Mouse (Mus musculus) intestine, postnatal 0 days (tissue): ENCODE results near the gene Gal3st3. TPM values are rescaled to one million over a fixed set of nuclear protein-coding genes. Genes with fewer than 3 reads are reported as not detected.

Source experiments
- ATAC-seq: fragments of 200-750 bp; cut with Nextera tagmentation; 2 replicates; pipeline ENCODE4 v1.8.0; 2017; ENCODE audit warnings: mild to moderate bottlenecking, moderate TSS enrichment, moderate library complexity
- H3K27ac ChIP-seq: fragments of 300-500 bp; sonication (generic); 2 replicates; pipeline ENCODE4 v1.5.1; 2014; ENCODE audit warnings: mild to moderate bottlenecking, low read depth, low read length, moderate library complexity
- H3K27me3 ChIP-seq: fragments of 300-500 bp; sonication (generic); replicated peaks from 2 replicates; pipeline ENCODE4 v1.6.1; 2014; ENCODE audit warnings: low read length, mixed read lengths; ENCODE audit not compliant: control insufficient read depth, insufficient read depth
- H3K36me3 ChIP-seq: fragments of 300-500 bp; sonication (generic); 2 replicates; pipeline ENCODE4 v1.6.1; 2014; ENCODE audit warnings: mild to moderate bottlenecking, moderate library complexity; ENCODE audit not compliant: control insufficient read depth, insufficient read depth
- H3K4me1 ChIP-seq: fragments of 300-500 bp; sonication (generic); replicated peaks from 2 replicates; pipeline ENCODE4 v1.6.1; 2014; ENCODE audit warnings: antibody characterized with exemption, low read length, mixed read lengths; ENCODE audit not compliant: control insufficient read depth, insufficient read depth
- H3K4me2 ChIP-seq: fragments of 300-500 bp; sonication (generic); replicated peaks from 2 replicates; pipeline ENCODE4 v1.6.1; 2014; ENCODE audit warnings: low read depth, mild to moderate bottlenecking, moderate library complexity
- H3K4me3 ChIP-seq: fragments of 300-500 bp; sonication (generic); 2 replicates; pipeline ENCODE4 v1.5.1; 2014; ENCODE audit warnings: low read depth, low read length
- H3K9ac ChIP-seq: fragments of 300-500 bp; sonication (generic); 2 replicates; pipeline ENCODE4 v1.6.1; 2014; ENCODE audit warnings: mild to moderate bottlenecking, low read depth, low read length
- H3K9me3 ChIP-seq: fragments of 300-500 bp; sonication (generic); 2 replicates; pipeline ENCODE4 v1.6.1; 2016; ENCODE audit warnings: mixed run types; ENCODE audit not compliant: control insufficient read depth
- CTCF ChIP-seq: sonication (generic); IDR thresholded peaks from 2 replicates; pipeline ENCODE4 v1.5.1; 2016; ENCODE audit warnings: low read depth, mild to moderate bottlenecking, control low read depth, antibody characterized with exemption, moderate library complexity
- WGBS: fragments of 180-500 bp; shearing (Covaris S2); extraction: QIAGEN DNeasy Blood & Tissue Kit; methylation state at CpG from one replicate; pipeline ENCODE4 v1.1.7; 2014; 5-methylcytosine and 5-hydroxymethylcytosine counted together
- polyA plus RNA-seq: library from polyadenylated mRNA; unstranded; fragments of >200 nt; fragmentation: Nextera tagmentation; extraction: Ambion mirVana; gene quantifications from 2 replicates; pipeline ENCODE4 v1.2.1, GENCODE M21; 2015

Gal3st3 gene
- polyA plus RNA-seq, 1 experiment from 2014 or later: 0.55 TPM

DNA sequence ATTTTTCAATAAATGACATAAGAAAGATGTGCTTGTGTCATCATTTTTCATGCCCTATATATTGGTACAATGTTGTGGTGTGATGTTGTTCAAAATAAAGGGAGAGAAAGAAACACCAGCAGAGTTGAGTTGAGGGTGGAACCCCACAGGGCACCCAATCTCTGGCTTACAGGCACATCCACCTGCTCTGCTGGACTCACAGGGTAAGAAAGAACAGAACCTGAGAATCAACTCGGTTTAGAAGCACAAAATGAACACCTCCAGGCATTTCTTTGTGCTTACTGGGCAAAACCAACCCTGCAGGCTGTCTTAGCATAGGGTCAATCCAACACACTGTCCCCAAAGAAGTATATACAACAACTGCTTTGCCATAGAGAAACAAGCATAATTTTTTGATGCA lies 26.7 kb upstream of the Gal3st3 start:
- Histone ChIP-seq H3K9me3 (no peaks in the 10 kb centered on the region), H3K4me1 (0 out of 2 replicates have a peak, but pooled peaks cover 3% of the 10 kb centered on the region), H3K36me3 (peaks cover 23% of the 10 kb centered on the region), H3K27ac (no peak overlapping the region), H3K4me2 (peak overlapping the region; percentile 99; the same call in 1 of the 2 replicates), H3K27me3 (no peaks in the 10 kb centered on the region), H3K4me3 (no peak overlapping the region; the same call in 1 of the 2 replicates), H3K9ac (no peak overlapping the region)
- no peak for ATAC-seq
- no peak for TF ChIP-seq CTCF
- WGBS: 48% methylated on average over 1 of the region's 1 CpGs

DNA sequence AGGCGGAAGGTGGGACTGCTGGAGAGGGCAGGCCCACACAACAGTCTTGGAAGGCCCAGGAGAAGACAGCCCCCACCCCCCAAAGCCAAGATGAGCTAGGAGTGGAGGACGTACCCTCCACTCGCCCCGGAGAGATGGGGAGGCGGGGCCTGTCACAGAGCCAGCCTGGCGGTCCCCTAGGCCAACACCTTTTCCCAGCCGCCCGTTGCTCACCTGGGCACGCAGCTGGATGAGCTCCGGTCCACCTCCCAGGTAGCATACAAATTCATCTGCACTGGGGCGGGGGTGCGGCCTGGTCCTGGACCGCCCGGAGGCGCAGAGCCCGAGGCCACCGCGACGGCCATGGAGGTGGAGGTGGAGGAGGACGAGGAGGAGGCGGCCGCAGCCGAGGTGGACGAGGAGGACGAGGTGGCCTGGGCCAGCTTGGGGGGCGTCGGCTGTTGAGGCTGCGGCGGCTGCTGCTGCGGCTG lies 25.8 kb upstream of the Gal3st3 start:
- Histone ChIP-seq H3K4me3 (peak overlapping the region; percentile 83), H3K9ac (peak overlapping the region; percentile 82), H3K36me3 (peaks cover 23% of the 10 kb centered on the region), H3K4me2 (peak overlapping the region; percentile 99), H3K4me1 (0 out of 2 replicates have a peak, but pooled peaks cover 3% of the 10 kb centered on the region), H3K9me3 (no peaks in the 10 kb centered on the region), H3K27ac (peak overlapping the region; percentile 83), H3K27me3 (no peaks in the 10 kb centered on the region)
- 2% methylated on average over 19 of the region's 30 CpGs for WGBS
- TF ChIP-seq CTCF: no peak
- peak; percentile 40 for ATAC-seq

DNA sequence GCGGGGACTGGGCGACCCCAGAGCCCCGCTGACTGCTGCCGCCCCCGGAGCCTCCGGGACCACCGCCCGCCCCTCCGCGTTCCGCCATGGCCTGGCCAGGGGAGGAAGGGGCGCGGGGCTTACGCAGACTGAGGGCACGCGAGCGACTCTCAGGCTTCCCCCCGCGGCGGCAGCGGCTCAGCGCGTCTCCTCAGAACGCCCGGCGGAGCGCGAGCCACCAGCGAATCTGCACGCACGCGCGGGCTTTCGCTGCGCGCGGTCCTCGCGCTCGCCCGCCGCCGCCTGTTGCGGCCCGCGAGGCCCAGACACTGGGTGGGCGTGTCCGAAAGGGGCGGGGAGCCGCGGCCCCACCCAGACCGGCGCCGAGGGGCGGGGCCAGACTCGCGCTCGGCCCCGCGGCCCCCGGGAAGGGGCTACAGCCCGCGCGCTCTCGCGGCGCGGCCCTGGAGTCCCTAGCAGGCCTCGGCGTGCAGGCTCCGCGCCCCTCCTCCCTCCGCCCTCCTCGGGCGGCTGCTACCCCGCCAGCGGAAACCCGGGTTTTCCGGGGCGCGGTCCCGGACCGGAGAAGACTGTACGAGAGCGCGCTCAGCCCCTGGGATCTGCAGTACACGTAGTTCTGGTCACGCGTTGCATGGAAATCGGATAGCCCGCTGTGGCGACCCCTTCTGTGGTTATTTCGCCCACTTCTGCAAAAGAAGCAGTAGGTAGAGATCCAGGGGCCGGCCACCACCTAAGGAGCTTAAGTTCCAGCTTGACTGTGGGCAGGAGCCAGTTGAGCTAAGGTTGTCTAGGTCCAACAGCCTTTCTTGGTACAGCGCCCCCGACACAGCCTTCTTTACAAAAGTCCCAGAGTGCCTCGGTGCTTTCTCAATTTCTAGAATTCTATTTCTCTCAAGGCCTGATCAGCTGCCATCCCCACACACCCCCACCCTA lies 25.1 kb upstream of the Gal3st3 start, which contains the start of gene Pacs1:
Pacs1 (minus strand) TSS at position 319 of the 933 bp plus-strand sequence.
- H3K36me3 ChIP-seq: peaks cover 23% of the 10 kb centered on the region
- H3K27me3 ChIP-seq: no peaks in the 10 kb centered on the region
- peak within 1 kb of the TSS; percentile 83 for H3K4me3 ChIP-seq
- H3K9ac ChIP-seq: peak within 1 kb of the TSS; percentile 82
- H3K4me1 ChIP-seq: 0 out of 2 replicates have a peak, but pooled peaks cover 3% of the 10 kb centered on the region
- no peak; the same call in 1 of the 2 replicates for TF ChIP-seq CTCF
- peak within 1 kb of the TSS; percentile 83 for H3K27ac ChIP-seq
- H3K9me3 ChIP-seq: no peaks in the 10 kb centered on the region
- ATAC-seq: peak; percentile 89
- peak within 1 kb of the TSS; percentile 99 for H3K4me2 ChIP-seq
- WGBS: under 1% methylated on average over 80 of the region's 97 CpGs

DNA sequence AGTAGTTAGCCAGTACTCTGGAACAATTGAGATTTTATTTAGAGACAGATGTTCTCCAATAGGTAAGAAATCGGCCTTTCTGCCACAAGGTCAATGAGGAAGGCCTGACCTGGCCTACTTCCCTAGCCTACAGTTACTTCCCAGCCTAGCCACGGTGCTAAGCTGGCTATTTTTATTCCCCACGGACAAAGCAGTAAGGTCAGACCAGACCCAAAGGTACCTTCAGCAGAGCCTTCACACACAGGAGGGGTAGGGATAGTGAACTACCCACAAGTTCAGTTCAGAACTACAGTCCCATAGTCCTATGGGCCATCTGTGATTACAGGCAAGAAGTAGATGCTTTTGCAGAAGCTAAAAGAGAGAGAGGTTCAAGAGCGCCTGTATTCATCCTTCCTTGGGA lies 24.2 kb upstream of the Gal3st3 start:
- Histone ChIP-seq H3K36me3 (peaks cover 30% of the 10 kb centered on the region), H3K4me1 (0 out of 2 replicates have a peak, but pooled peaks cover 3% of the 10 kb centered on the region), H3K27ac (peak overlapping the region; percentile 54; the same call in 1 of the 2 replicates), H3K4me2 (no peak overlapping the region), H3K9me3 (no peaks in the 10 kb centered on the region), H3K4me3 (no peak overlapping the region), H3K9ac (no peak overlapping the region), H3K27me3 (no peaks in the 10 kb centered on the region)
- 64% methylated on average over 4 of the region's 4 CpGs for WGBS
- no peak for ATAC-seq
- no peak for TF ChIP-seq CTCF

DNA sequence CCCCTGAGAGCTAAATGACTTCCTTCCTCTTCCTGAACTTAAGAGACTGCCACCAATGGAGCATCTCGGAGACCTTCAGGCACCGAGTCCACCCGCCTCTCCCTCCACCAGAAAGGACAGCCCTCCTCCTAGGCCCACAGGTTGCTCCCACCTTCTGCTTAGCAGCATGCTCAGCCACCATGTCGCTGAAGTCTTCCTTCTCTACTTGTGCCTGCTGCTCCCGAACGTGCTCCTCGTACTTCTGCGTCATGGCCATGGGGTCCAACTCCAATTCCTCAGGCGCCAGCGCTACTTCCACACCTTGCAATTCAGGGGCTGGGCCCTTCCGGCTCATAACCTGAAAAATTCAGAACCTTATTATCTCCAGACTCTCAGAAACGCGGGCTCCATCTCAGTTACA lies 23.5 kb upstream of the Gal3st3 start:
- no peak for TF ChIP-seq CTCF
- H3K4me2 ChIP-seq: no peak overlapping the region
- no peak for ATAC-seq
- H3K27ac ChIP-seq: peak overlapping the region; percentile 22; the same call in 1 of the 2 replicates
- H3K27me3 ChIP-seq: no peaks in the 10 kb centered on the region
- no peak overlapping the region for H3K4me3 ChIP-seq
- 87% methylated on average over 13 of the region's 13 CpGs for WGBS
- H3K9ac ChIP-seq: no peak overlapping the region
- no peaks in the 10 kb centered on the region for H3K9me3 ChIP-seq
- 0 out of 2 replicates have a peak, but pooled peaks cover 3% of the 10 kb centered on the region for H3K4me1 ChIP-seq
- H3K36me3 ChIP-seq: peaks cover 37% of the 10 kb centered on the region

DNA sequence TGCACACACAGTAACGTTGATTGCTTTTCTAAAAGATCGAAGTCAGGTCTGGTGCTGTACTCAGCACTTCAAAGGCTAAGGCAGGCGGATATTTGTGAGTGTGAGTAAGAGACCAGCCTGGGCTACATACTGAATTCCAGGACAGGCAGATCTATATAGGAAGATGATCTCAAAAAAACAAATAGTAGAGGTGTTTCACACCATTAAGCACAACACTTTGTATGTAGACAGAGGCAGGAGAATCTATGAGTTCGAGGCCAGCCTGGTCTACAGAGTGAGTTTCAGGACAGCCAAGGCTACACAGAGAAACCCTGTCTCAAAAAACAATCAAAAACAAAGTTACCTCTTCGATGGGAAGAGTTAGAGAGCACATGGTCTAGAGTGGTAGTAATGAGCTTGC lies 22.4 kb upstream of the Gal3st3 start:
- no peak for TF ChIP-seq CTCF
- Histone ChIP-seq H3K27me3 (no peaks in the 10 kb centered on the region), H3K4me3 (no peak overlapping the region), H3K9me3 (no peaks in the 10 kb centered on the region), H3K27ac (no peak overlapping the region), H3K4me1 (0 out of 2 replicates have a peak, but pooled peaks cover 3% of the 10 kb centered on the region), H3K4me2 (no peak overlapping the region), H3K9ac (no peak overlapping the region), H3K36me3 (peaks cover 42% of the 10 kb centered on the region)
- no peak for ATAC-seq
- WGBS: 88% methylated on average over 5 of the region's 5 CpGs
